Mouse (Mus musculus) thymus, adult 2 months (tissue): ENCODE results near the gene Cox20.

ENCODE experiments used
- CTCF ChIP-seq: fragments of 200-500 bp; IDR thresholded peaks from 2 replicates; pipeline ENCODE4 v1.5.1; 2012; ENCODE audit warnings: mild to moderate bottlenecking, control low read depth, low read length, moderate library complexity, borderline replicate concordance; ENCODE audit not compliant: control insufficient read depth, poor library complexity, insufficient read depth; ENCODE audit errors: extremely low read depth
- POLR2A ChIP-seq: fragments of 200-500 bp; IDR thresholded peaks from 2 replicates; pipeline ENCODE4 v1.6.1; 2012; ENCODE audit warnings: mild to moderate bottlenecking, low read length, control low read depth, moderate library complexity; ENCODE audit not compliant: control insufficient read depth, poor library complexity, insufficient read depth; ENCODE audit errors: extremely low read depth

DNA sequence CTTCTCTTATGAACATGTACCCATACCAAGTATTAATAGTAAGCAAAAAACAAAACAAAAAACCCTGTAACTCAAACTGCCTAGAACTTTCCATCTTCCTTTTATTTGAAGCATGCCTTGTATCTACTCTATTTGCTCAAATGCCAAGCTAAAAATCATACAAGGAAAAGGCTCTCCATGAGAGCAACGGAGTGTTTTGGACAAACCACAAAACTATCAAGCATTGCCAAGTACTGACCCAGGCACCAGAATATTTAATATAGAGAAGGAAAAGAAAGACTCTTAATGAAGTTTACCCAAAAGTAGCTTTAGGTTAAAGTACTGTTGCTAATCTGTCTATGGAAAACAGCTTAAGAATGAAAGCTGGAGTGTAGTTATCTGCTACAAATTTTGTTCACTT is 7.4 kb downstream of the Cox20 start:
- TF ChIP-seq CTCF (no peak), POLR2A (no peak)
